Mouse (Mus musculus) cortical plate, adult 2 months (tissue): ENCODE data around the gene Pla2g10.

Experiments
- CTCF ChIP-seq: fragments of 200-500 bp; IDR thresholded peaks from 2 replicates; pipeline ENCODE4 v1.5.1; 2011; ENCODE audit warnings: mild to moderate bottlenecking, control low read depth, low read length; ENCODE audit not compliant: insufficient read depth; ENCODE audit errors: extremely low read depth
- POLR2A ChIP-seq: fragments of 200-500 bp; IDR thresholded peaks from 2 replicates; pipeline ENCODE4 v1.6.1; 2011; ENCODE audit warnings: mild to moderate bottlenecking, low read length, control low read depth; ENCODE audit not compliant: insufficient read depth; ENCODE audit errors: extremely low read depth

DNA sequence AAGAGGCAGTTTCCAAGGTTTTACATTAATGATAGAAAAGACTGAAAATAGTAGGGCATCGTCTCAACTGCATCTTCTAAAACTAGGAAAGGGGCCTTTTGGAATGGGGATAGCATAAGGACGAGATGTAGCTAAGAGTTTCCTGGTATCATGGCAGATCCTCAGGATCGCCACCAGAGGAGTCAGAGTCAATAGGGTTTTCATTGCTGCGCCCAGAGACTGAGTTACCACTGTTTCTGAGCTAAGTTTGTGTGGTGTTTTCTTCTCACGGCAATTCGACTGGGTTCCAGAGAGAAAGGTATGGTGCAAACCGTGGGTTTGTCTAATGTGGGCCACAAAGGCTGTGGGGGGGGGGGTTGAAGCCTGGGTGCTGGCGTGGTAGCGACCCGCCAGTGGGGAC, 26.1 kb downstream of the Pla2g10 start:
- no peak for TF ChIP-seq CTCF
- TF ChIP-seq POLR2A, result no peak
